Comparison of ENCODE assay signal across 16 mouse cellular contexts in genomic region chr7:37471726-37472125, GRCm38 (mm10).
DNase-seq lines count a peak whose midpoint lies in the region; ATAC-seq and TF ChIP-seq lines count a peak whose summit lies in the region.
"Had no signal": no experiment of that assay in that cellular context is flagged by ENCODE, and none has a peak within 500 bp of the region (broad histone marks: within the 10 kb centered on the region; RNA-seq: fewer than 3 reads in every experiment).

No protein-coding gene starts in this region.

- no peak overlapping the region for H3K9ac ChIP-seq in intestine, postnatal 0 days (ENCODE audit: low read depth, low read length)
- H3K9ac ChIP-seq: kidney, embryonic 15.5 days; stomach, embryonic 15.5 days had no signal

- H3K4me2 ChIP-seq in intestine, postnatal 0 days (replicated peaks; ENCODE audit: low read depth) = no peak overlapping the region
- H3K4me2 ChIP-seq: heart, embryonic 11.5 days; kidney, embryonic 15.5 days; stomach, embryonic 15.5 days had no signal

- no peak for DNase-seq in layer of hippocampus, adult 2 months (ENCODE audit: low spot score in 2 of 2)
- no peak for DNase-seq in layer of hippocampus, postnatal 10 days (ENCODE audit: low spot score in 2 of 2)
- DNase-seq in thymus, postnatal 14 days = peak; percentile 32
- DNase-seq in thymus, postnatal 0 days (ENCODE audit: low spot score) = no peak
- DNase-seq in embryonic facial prominence, embryonic 10.5 days (ENCODE audit: low spot score) = peak; percentile 28
- DNase-seq in forebrain, embryonic 10.5 days (ENCODE audit: extremely low spot score, low spot score) = no peak
- DNase-seq: gastrocnemius, postnatal 36 days; heart, postnatal 4 days; liver; lung, postnatal 10 days had no signal

- TF ChIP-seq CTCF in layer of hippocampus, adult 2 months (conservative IDR thresholded peaks at IDR 0.05) = peak; percentile 60
- no peak for TF ChIP-seq CTCF in intestine, postnatal 0 days (IDR thresholded peaks at IDR 0.05; ENCODE audit: low read depth)

- no peak overlapping the region for H3K27ac ChIP-seq in layer of hippocampus, adult 2 months
- no peak overlapping the region for H3K27ac ChIP-seq in embryonic facial prominence, embryonic 10.5 days (replicated peaks)
- H3K27ac ChIP-seq in intestine, postnatal 0 days (ENCODE audit: low read depth, low read length) = no peak overlapping the region
- no peak overlapping the region for H3K27ac ChIP-seq in forebrain, embryonic 10.5 days
- H3K27ac ChIP-seq: kidney, embryonic 15.5 days; midbrain, embryonic 10.5 days; stomach, embryonic 15.5 days had no signal

- peaks cover 29% of the 10 kb centered on the region for H3K4me1 ChIP-seq in embryonic facial prominence, embryonic 10.5 days
- no peaks in the 10 kb centered on the region for H3K4me1 ChIP-seq in intestine, postnatal 0 days (replicated peaks; ENCODE audit: control insufficient read depth, insufficient read depth, low read length)
- peaks cover 9% of the 10 kb centered on the region for H3K4me1 ChIP-seq in forebrain, embryonic 10.5 days
- H3K4me1 ChIP-seq: stomach, embryonic 15.5 days had no signal

- H3K27me3 ChIP-seq in embryonic facial prominence, embryonic 10.5 days (replicated peaks; ENCODE audit: low read depth, poor library complexity, severe bottlenecking) = peaks cover 9% of the 10 kb centered on the region; the same call in 1 of the 2 replicates
- H3K27me3 ChIP-seq in intestine, postnatal 0 days (replicated peaks; ENCODE audit: control insufficient read depth, insufficient read depth, low read length) = no peaks in the 10 kb centered on the region
- H3K27me3 ChIP-seq in forebrain, embryonic 10.5 days (ENCODE audit: poor library complexity, severe bottlenecking) = 0 out of 2 replicates have a peak, but pooled peaks cover 2% of the 10 kb centered on the region
- H3K27me3 ChIP-seq: kidney, embryonic 15.5 days; stomach, embryonic 15.5 days had no signal

- no peaks in the 10 kb centered on the region for H3K36me3 ChIP-seq in embryonic facial prominence, embryonic 10.5 days (replicated peaks)
- H3K36me3 ChIP-seq in intestine, postnatal 0 days (ENCODE audit: control insufficient read depth, insufficient read depth) = no peaks in the 10 kb centered on the region
- peaks cover 7% of the 10 kb centered on the region for H3K36me3 ChIP-seq in forebrain, embryonic 10.5 days (replicated peaks)
- H3K36me3 ChIP-seq: kidney, embryonic 15.5 days; stomach, embryonic 15.5 days had no signal

- no peak for ATAC-seq in intestine, postnatal 0 days
- ATAC-seq: CD4-positive, CD25-positive, alpha-beta regulatory T cell, adult 4 months had no signal

- no peaks in the 10 kb centered on the region for H3K9me3 ChIP-seq in embryonic facial prominence, embryonic 10.5 days
- no peaks in the 10 kb centered on the region for H3K9me3 ChIP-seq in intestine, postnatal 0 days (ENCODE audit: control insufficient read depth)
- H3K9me3 ChIP-seq in forebrain, embryonic 10.5 days = no peaks in the 10 kb centered on the region
- H3K9me3 ChIP-seq: kidney, embryonic 15.5 days; midbrain, embryonic 10.5 days; stomach, embryonic 15.5 days had no signal

- WGBS in embryonic facial prominence, embryonic 10.5 days = 45% methylated on average over 8 of the region's 8 CpGs
- 56% methylated on average over 8 of the region's 8 CpGs for WGBS in intestine, postnatal 0 days
- WGBS in forebrain, embryonic 10.5 days = 51% methylated on average over 8 of the region's 8 CpGs

- no peak overlapping the region for H3K4me3 ChIP-seq in layer of hippocampus, adult 2 months
- no peak overlapping the region for H3K4me3 ChIP-seq in embryonic facial prominence, embryonic 10.5 days
- no peak overlapping the region for H3K4me3 ChIP-seq in intestine, postnatal 0 days (ENCODE audit: low read depth, low read length)
- H3K4me3 ChIP-seq in forebrain, embryonic 10.5 days = no peak overlapping the region
- H3K4me3 ChIP-seq: kidney, embryonic 15.5 days; midbrain, embryonic 10.5 days; stomach, embryonic 15.5 days had no signal

Comparison
In these comparisons a context has a peak if more than half of its experiments do, and no peak if none do; other contexts are left out.
1. DNase-seq: peak in thymus, postnatal 14 days (single experiment) and embryonic facial prominence, embryonic 10.5 days (single experiment); none in layer of hippocampus, adult 2 months (0 of 2), layer of hippocampus, postnatal 10 days (0 of 2), thymus, postnatal 0 days (single experiment) and forebrain, embryonic 10.5 days (single experiment).